Mouse (Mus musculus) kidney, postnatal 14 days (tissue): ENCODE results near the gene Arap1.

Experiments used
- DNase-seq: peaks from one replicate; pipeline ENCODE4 v3.0.0; 2022; ENCODE audit warnings: mixed read lengths

Arap1 gene

GRCm38 (mm10) chr7:101397175-101397574, 49.3 kb downstream of the Arap1 start:
- DNase-seq: no peak

- no peak for DNase-seq
Observed at GRCm38 (mm10) chr7:101401510-101401909, 53.6 kb downstream of the Arap1 start.

- no peak for DNase-seq
Observed at GRCm38 (mm10) chr7:101403831-101404230, 56.0 kb downstream of the Arap1 start.

- DNase-seq: no peak
Observed at GRCm38 (mm10) chr7:101410267-101410936, 62.5 kb downstream of the Arap1 start, which contains the start of gene Gm45837. TSS of gene Gm45837 (plus strand) at chr7:101410886.

- peak; percentile 83 for DNase-seq
Observed at GRCm38 (mm10) chr7:101412796-101413195, 64.9 kb downstream of the Arap1 start.

- DNase-seq: no peak
Observed at GRCm38 (mm10) chr7:101414209-101414608, 66.3 kb downstream of the Arap1 start.

GRCm38 (mm10) chr7:101414661-101415511, 67.0 kb downstream of the Arap1 start:
- no peak for DNase-seq

- no peak for DNase-seq
Observed at GRCm38 (mm10) chr7:101415512-101416100, 67.7 kb downstream of the Arap1 start.

GRCm38 (mm10) chr7:101416391-101416790, 68.5 kb downstream of the Arap1 start:
- DNase-seq: no peak

- no peak for DNase-seq
Observed at GRCm38 (mm10) chr7:101419013-101419770, 71.3 kb downstream of the Arap1 start.

GRCm38 (mm10) chr7:101421529-101421928, 73.7 kb downstream of the Arap1 start, which contains the start of gene Pde2a:
TSS of gene Pde2a (plus strand) at chr7:101421691.
- DNase-seq: no peak

- peak; percentile 20 for DNase-seq
Observed at GRCm38 (mm10) chr7:101422069-101422468, 74.2 kb downstream of the Arap1 start.

GRCm38 (mm10) chr7:101422646-101423045, 74.8 kb downstream of the Arap1 start:
- no peak for DNase-seq

- DNase-seq: no peak
Observed at GRCm38 (mm10) chr7:101423970-101424369, 76.1 kb downstream of the Arap1 start.

- DNase-seq: no peak
Observed at GRCm38 (mm10) chr7:101426692-101427091, 78.8 kb downstream of the Arap1 start.

GRCm38 (mm10) chr7:101427736-101428135, 79.9 kb downstream of the Arap1 start:
- DNase-seq: no peak

- no peak for DNase-seq
Observed at GRCm38 (mm10) chr7:101435038-101435437, 87.2 kb downstream of the Arap1 start.

GRCm38 (mm10) chr7:101437876-101438275, 90.0 kb downstream of the Arap1 start:
- DNase-seq: no peak

GRCm38 (mm10) chr7:101443093-101443492, 95.2 kb downstream of the Arap1 start:
- DNase-seq: no peak

GRCm38 (mm10) chr7:101444211-101444610, 96.3 kb downstream of the Arap1 start:
- DNase-seq: no peak

GRCm38 (mm10) chr7:101449855-101450254, 102.0 kb downstream of the Arap1 start:
- no peak for DNase-seq
